Mouse (Mus musculus) neural tube, embryonic 15.5 days (tissue): ENCODE measurements around the gene Cnksr3. TPM values are rescaled to one million over a fixed set of nuclear protein-coding genes. Genes with fewer than 3 reads are reported as not detected.

Source experiments
- ATAC-seq: fragments of 200-750 bp; cut with Nextera tagmentation; 2 replicates; pipeline ENCODE4 v1.8.0; 2017; ENCODE audit warnings: mild to moderate bottlenecking, moderate TSS enrichment, moderate library complexity; ENCODE audit not compliant: low FRiP score
- H3K27ac ChIP-seq: fragments of 300-500 bp; sonication (generic); replicated peaks from 2 replicates; pipeline ENCODE4 v1.5.1; 2015; ENCODE audit warnings: mild to moderate bottlenecking, inconsistent platforms
- H3K27me3 ChIP-seq: fragments of 300-500 bp; sonication (generic); replicated peaks from 2 replicates; pipeline ENCODE4 v1.6.1; 2015; ENCODE audit warnings: inconsistent platforms
- H3K36me3 ChIP-seq: fragments of 300-500 bp; sonication (generic); 2 replicates; pipeline ENCODE4 v1.6.1; 2015; ENCODE audit warnings: inconsistent platforms
- H3K4me1 ChIP-seq: fragments of 300-500 bp; sonication (generic); 2 replicates; pipeline ENCODE4 v1.6.1; 2015; ENCODE audit warnings: inconsistent platforms
- H3K4me2 ChIP-seq: fragments of 300-500 bp; sonication (generic); 2 replicates; pipeline ENCODE4 v1.6.1; 2015; ENCODE audit warnings: inconsistent platforms, mild to moderate bottlenecking, moderate library complexity
- H3K4me3 ChIP-seq: fragments of 300-500 bp; sonication (generic); replicated peaks from 2 replicates; pipeline ENCODE4 v1.5.1; 2015; ENCODE audit warnings: mild to moderate bottlenecking, inconsistent platforms
- H3K9ac ChIP-seq: fragments of 300-500 bp; sonication (generic); replicated peaks from 2 replicates; pipeline ENCODE4 v1.6.1; 2015; ENCODE audit warnings: mild to moderate bottlenecking, inconsistent platforms
- H3K9me3 ChIP-seq: fragments of 300-500 bp; sonication (generic); replicated peaks from 2 replicates; pipeline ENCODE4 v1.6.1; 2016; ENCODE audit warnings: inconsistent platforms
- WGBS: fragments of 180-500 bp; shearing (Covaris S2); methylation state at CpG from one replicate; pipeline ENCODE4 v1.1.7; 2015; ENCODE audit warnings: mixed read lengths; 5-methylcytosine and 5-hydroxymethylcytosine counted together
- polyA plus RNA-seq: library from polyadenylated mRNA; unstranded; fragments of >200 nt; fragmentation: Nextera tagmentation; extraction: Ambion mirVana; gene quantifications from 2 replicates; pipeline ENCODE4 v1.2.1, GENCODE M21; 2015

Cnksr3 gene
- polyA plus RNA-seq, 1 experiment from 2014 or later = 2.1 TPM

- no peak for ATAC-seq
- no peak overlapping the region for H3K27ac ChIP-seq
- WGBS = 72% methylated on average over 5 of the region's 5 CpGs
- H3K4me2 ChIP-seq = peak overlapping the region; percentile 99
- H3K9ac ChIP-seq = no peak overlapping the region
- H3K4me3 ChIP-seq = peak overlapping the region; percentile 80
- H3K4me1 ChIP-seq = peaks cover 17% of the 10 kb centered on the region
- no peaks in the 10 kb centered on the region for H3K36me3 ChIP-seq
- no peaks in the 10 kb centered on the region for H3K27me3 ChIP-seq
- H3K9me3 ChIP-seq = no peaks in the 10 kb centered on the region
Observed at GRCm38 (mm10) chr10:7209691-7210455, 2.2 kb downstream of the Cnksr3 start.

- no peak overlapping the region for H3K4me2 ChIP-seq
- no peaks in the 10 kb centered on the region for H3K27me3 ChIP-seq
- H3K27ac ChIP-seq = no peak overlapping the region
- no peak overlapping the region for H3K4me3 ChIP-seq
- H3K36me3 ChIP-seq = no peaks in the 10 kb centered on the region
- no peak for ATAC-seq
- peaks cover 17% of the 10 kb centered on the region for H3K4me1 ChIP-seq
- no peak overlapping the region for H3K9ac ChIP-seq
- no peaks in the 10 kb centered on the region for H3K9me3 ChIP-seq
- 84% methylated on average over 10 of the region's 10 CpGs for WGBS
Observed at GRCm38 (mm10) chr10:7208859-7209441, 3.1 kb downstream of the Cnksr3 start.

- 82% methylated on average over 11 of the region's 11 CpGs for WGBS
- no peak overlapping the region for H3K4me2 ChIP-seq
- no peak for ATAC-seq
- no peaks in the 10 kb centered on the region for H3K36me3 ChIP-seq
- no peak overlapping the region for H3K4me3 ChIP-seq
- H3K9me3 ChIP-seq = no peaks in the 10 kb centered on the region
- H3K9ac ChIP-seq = no peak overlapping the region
- H3K27ac ChIP-seq = no peak overlapping the region
- no peaks in the 10 kb centered on the region for H3K27me3 ChIP-seq
- peaks cover 8% of the 10 kb centered on the region for H3K4me1 ChIP-seq
Observed at GRCm38 (mm10) chr10:7207301-7207700, 4.7 kb downstream of the Cnksr3 start.

GRCm38 (mm10) chr10:7206571-7206970 is 5.5 kb downstream of the Cnksr3 start:
- Histone ChIP-seq H3K27ac (no peak overlapping the region), H3K9ac (no peak overlapping the region), H3K4me1 (peaks cover 7% of the 10 kb centered on the region), H3K27me3 (no peaks in the 10 kb centered on the region), H3K4me3 (no peak overlapping the region), H3K9me3 (no peaks in the 10 kb centered on the region), H3K36me3 (no peaks in the 10 kb centered on the region), H3K4me2 (no peak overlapping the region)
- WGBS = 74% methylated on average over 7 of the region's 7 CpGs
- ATAC-seq = no peak

GRCm38 (mm10) chr10:7205576-7205975 is 6.5 kb downstream of the Cnksr3 start:
- H3K27ac ChIP-seq = no peak overlapping the region
- H3K4me2 ChIP-seq = no peak overlapping the region
- ATAC-seq = no peak
- no peaks in the 10 kb centered on the region for H3K36me3 ChIP-seq
- no peaks in the 10 kb centered on the region for H3K9me3 ChIP-seq
- H3K27me3 ChIP-seq = no peaks in the 10 kb centered on the region
- H3K4me1 ChIP-seq = no peaks in the 10 kb centered on the region; the same call in 1 of the 2 replicates
- WGBS = 83% methylated on average over 3 of the region's 3 CpGs
- H3K9ac ChIP-seq = no peak overlapping the region
- H3K4me3 ChIP-seq = no peak overlapping the region

GRCm38 (mm10) chr10:7204953-7205352 is 7.1 kb downstream of the Cnksr3 start:
- ATAC-seq = no peak
- Histone ChIP-seq H3K9ac (no peak overlapping the region), H3K4me2 (no peak overlapping the region), H3K4me1 (no peaks in the 10 kb centered on the region), H3K4me3 (no peak overlapping the region), H3K36me3 (no peaks in the 10 kb centered on the region), H3K27me3 (no peaks in the 10 kb centered on the region), H3K27ac (no peak overlapping the region), H3K9me3 (no peaks in the 10 kb centered on the region)
- 82% methylated on average over 3 of the region's 3 CpGs for WGBS

- no peaks in the 10 kb centered on the region for H3K4me1 ChIP-seq
- no peaks in the 10 kb centered on the region for H3K9me3 ChIP-seq
- no peak overlapping the region for H3K4me2 ChIP-seq
- H3K27me3 ChIP-seq = no peaks in the 10 kb centered on the region
- ATAC-seq = no peak
- WGBS = 90% methylated on average over 9 of the region's 9 CpGs
- H3K9ac ChIP-seq = no peak overlapping the region
- no peak overlapping the region for H3K4me3 ChIP-seq
- H3K27ac ChIP-seq = no peak overlapping the region
- H3K36me3 ChIP-seq = no peaks in the 10 kb centered on the region
Observed at GRCm38 (mm10) chr10:7202576-7202975, 9.5 kb downstream of the Cnksr3 start.

- no peak for ATAC-seq
- no peak overlapping the region for H3K4me2 ChIP-seq
- H3K4me3 ChIP-seq = no peak overlapping the region
- no peaks in the 10 kb centered on the region for H3K27me3 ChIP-seq
- H3K9me3 ChIP-seq = no peaks in the 10 kb centered on the region
- H3K27ac ChIP-seq = no peak overlapping the region
- H3K36me3 ChIP-seq = no peaks in the 10 kb centered on the region
- H3K4me1 ChIP-seq = no peaks in the 10 kb centered on the region
- 87% methylated on average over 7 of the region's 7 CpGs for WGBS
- no peak overlapping the region for H3K9ac ChIP-seq
Observed at GRCm38 (mm10) chr10:7200665-7201064, 11.4 kb downstream of the Cnksr3 start.

- Histone ChIP-seq H3K4me1 (no peaks in the 10 kb centered on the region), H3K4me3 (no peak overlapping the region), H3K4me2 (no peak overlapping the region), H3K36me3 (no peaks in the 10 kb centered on the region), H3K9ac (no peak overlapping the region), H3K27ac (no peak overlapping the region), H3K27me3 (no peaks in the 10 kb centered on the region), H3K9me3 (no peaks in the 10 kb centered on the region)
- ATAC-seq = no peak
Observed at GRCm38 (mm10) chr10:7198201-7198600, 13.8 kb downstream of the Cnksr3 start.

GRCm38 (mm10) chr10:7197733-7198132 is 14.3 kb downstream of the Cnksr3 start:
- no peak overlapping the region for H3K4me3 ChIP-seq
- no peaks in the 10 kb centered on the region for H3K9me3 ChIP-seq
- ATAC-seq = no peak
- H3K4me1 ChIP-seq = no peaks in the 10 kb centered on the region
- no peaks in the 10 kb centered on the region for H3K27me3 ChIP-seq
- H3K36me3 ChIP-seq = no peaks in the 10 kb centered on the region
- H3K4me2 ChIP-seq = no peak overlapping the region
- H3K9ac ChIP-seq = no peak overlapping the region
- WGBS = 88% methylated on average over 6 of the region's 6 CpGs
- no peak overlapping the region for H3K27ac ChIP-seq

- Histone ChIP-seq H3K4me1 (no peaks in the 10 kb centered on the region), H3K9me3 (no peaks in the 10 kb centered on the region), H3K36me3 (no peaks in the 10 kb centered on the region), H3K27ac (no peak overlapping the region), H3K4me2 (no peak overlapping the region), H3K27me3 (no peaks in the 10 kb centered on the region), H3K4me3 (no peak overlapping the region), H3K9ac (no peak overlapping the region)
- no peak for ATAC-seq
- 79% methylated on average over 8 of the region's 8 CpGs for WGBS
Observed at GRCm38 (mm10) chr10:7196668-7197400, 15.2 kb downstream of the Cnksr3 start.

GRCm38 (mm10) chr10:7195927-7196326 is 16.1 kb downstream of the Cnksr3 start:
- H3K9ac ChIP-seq = no peak overlapping the region
- no peaks in the 10 kb centered on the region for H3K9me3 ChIP-seq
- no peak for ATAC-seq
- no peaks in the 10 kb centered on the region for H3K4me1 ChIP-seq
- H3K36me3 ChIP-seq = no peaks in the 10 kb centered on the region
- H3K4me3 ChIP-seq = no peak overlapping the region
- no peak overlapping the region for H3K27ac ChIP-seq
- no peak overlapping the region for H3K4me2 ChIP-seq
- H3K27me3 ChIP-seq = no peaks in the 10 kb centered on the region
- WGBS = 85% methylated on average over 6 of the region's 6 CpGs
